Mouse (Mus musculus): ENCODE measurements around the gene Abi1. TPM values are rescaled to one million over a fixed set of nuclear protein-coding genes. Genes with fewer than 3 reads are reported as not detected.
"Not testable (repeated sequence)": the region's sequence is repeated elsewhere in the genome, so short reads cannot be mapped to it uniquely, and the experiment has no call there.

Gene Abi1
- total RNA-seq (2021), result 100 to 1,000 TPM; 158 to 164 TPM
- long read RNA-seq, transcript Abi1-203 (10 exons, 2,411 nt), result minor isoform, 22 of 91 reads
- long read RNA-seq, transcript Abi1-201 (10 exons, 3,027 nt), result major isoform, 39 of 91 reads
- long read RNA-seq, partial matches to known transcripts, result 3 of 91 reads
- long read RNA-seq, other reads (novel, unspliced or antisense), result 12 of 91 reads

GRCm38 (mm10) chr2:23040001-23040646 is at the start of gene Abi1:
Gene Abi1 (minus strand): TSS chr2:23040241.
- DNase-seq (ENCODE audit: low spot score in 2 of 2), result peak; percentile 90 to 92

- DNase-seq (ENCODE audit: low spot score in 2 of 2), result no peak
Observed at GRCm38 (mm10) chr2:23084540-23084939, 44.5 kb upstream of the Abi1 start.

- no peak for DNase-seq (ENCODE audit: low spot score in 2 of 2)
Observed at GRCm38 (mm10) chr2:23078588-23078987, 38.5 kb upstream of the Abi1 start.

GRCm38 (mm10) chr2:23077693-23078092 is 37.7 kb upstream of the Abi1 start:
- no peak for DNase-seq (ENCODE audit: low spot score in 2 of 2)

GRCm38 (mm10) chr2:23076783-23077182 is 36.7 kb upstream of the Abi1 start:
- DNase-seq (ENCODE audit: low spot score in 2 of 2), result no peak

- DNase-seq (ENCODE audit: low spot score in 2 of 2), result no peak
Observed at GRCm38 (mm10) chr2:23075846-23076245, 35.8 kb upstream of the Abi1 start.

- no peak for DNase-seq (ENCODE audit: low spot score in 2 of 2)
Observed at GRCm38 (mm10) chr2:23071406-23071805, 31.4 kb upstream of the Abi1 start.

- DNase-seq (ENCODE audit: low spot score in 2 of 2), result no peak
Observed at GRCm38 (mm10) chr2:23070491-23070890, 30.4 kb upstream of the Abi1 start.

GRCm38 (mm10) chr2:23068894-23069744 is 29.1 kb upstream of the Abi1 start:
- DNase-seq (ENCODE audit: low spot score in 2 of 2), result peak; percentile 93 to 95

- no peak for DNase-seq (ENCODE audit: low spot score in 2 of 2)
Observed at GRCm38 (mm10) chr2:23068370-23068737, 28.3 kb upstream of the Abi1 start.

- DNase-seq (ENCODE audit: low spot score in 2 of 2), result peak; percentile 91 to 94
Observed at GRCm38 (mm10) chr2:23067552-23068369, 27.7 kb upstream of the Abi1 start, which contains the start of gene Acbd5. Gene Acbd5 (plus strand): TSS chr2:23068167.

GRCm38 (mm10) chr2:23052523-23052922 is 12.5 kb upstream of the Abi1 start:
- DNase-seq (ENCODE audit: low spot score in 2 of 2), result no peak

GRCm38 (mm10) chr2:23051890-23052289 is 11.8 kb upstream of the Abi1 start:
- DNase-seq (ENCODE audit: low spot score in 2 of 2), result no peak

- no peak for DNase-seq (ENCODE audit: low spot score in 2 of 2)
Observed at GRCm38 (mm10) chr2:23048006-23048405, 8.0 kb upstream of the Abi1 start.

GRCm38 (mm10) chr2:23045703-23046102 is 5.7 kb upstream of the Abi1 start:
- DNase-seq (ENCODE audit: low spot score in 2 of 2), result no peak

- DNase-seq (ENCODE audit: low spot score in 2 of 2), result no peak
Observed at GRCm38 (mm10) chr2:23042189-23042588, 2.1 kb upstream of the Abi1 start.

GRCm38 (mm10) chr2:23041457-23041856 is 1.4 kb upstream of the Abi1 start:
- DNase-seq (ENCODE audit: low spot score in 2 of 2), result no peak

GRCm38 (mm10) chr2:23040690-23041089 is 649 bp upstream of the Abi1 start:
- DNase-seq (ENCODE audit: low spot score in 2 of 2), result not testable (repeated sequence)

GRCm38 (mm10) chr2:23039082-23040000 is 700 bp downstream of the Abi1 start:
- DNase-seq (ENCODE audit: low spot score in 2 of 2), result peak in 1 of 2 experiments; percentile 46

- DNase-seq (ENCODE audit: low spot score in 2 of 2), result no peak
Observed at GRCm38 (mm10) chr2:23035467-23035866, 4.6 kb downstream of the Abi1 start.
